Mouse (Mus musculus) hindbrain, embryonic 10.5 days (tissue): ENCODE measurements around the gene Romo1. TPM values are rescaled to one million over a fixed set of nuclear protein-coding genes. Genes with fewer than 3 reads are reported as not detected.

Experiments
- DNase-seq: peaks from one replicate; pipeline ENCODE4 v3.0.0-alpha.2; 2017; ENCODE audit warnings: low spot score
- H3K27ac ChIP-seq: fragments of 300-500 bp; sonication (generic); 2 replicates; pipeline ENCODE4 v1.5.1; 2016; ENCODE audit warnings: mild to moderate bottlenecking, moderate library complexity
- H3K27me3 ChIP-seq: fragments of 300-500 bp; sonication (generic); 2 replicates; pipeline ENCODE4 v1.6.1; 2016; ENCODE audit warnings: mild to moderate bottlenecking; ENCODE audit not compliant: poor library complexity, insufficient read depth, severe bottlenecking
- H3K36me3 ChIP-seq: fragments of 300-500 bp; sonication (generic); 2 replicates; pipeline ENCODE4 v1.6.1; 2016; ENCODE audit warnings: mild to moderate bottlenecking, moderate library complexity
- H3K4me1 ChIP-seq: fragments of 300-500 bp; sonication (generic); replicated peaks from 2 replicates; pipeline ENCODE4 v1.6.1; 2016; ENCODE audit warnings: mild to moderate bottlenecking
- H3K4me3 ChIP-seq: fragments of 300-500 bp; sonication (generic); 2 replicates; pipeline ENCODE4 v1.5.1; 2016; ENCODE audit warnings: mild to moderate bottlenecking, moderate library complexity
- H3K9me3 ChIP-seq: fragments of 300-500 bp; sonication (generic); 2 replicates; pipeline ENCODE4 v1.6.1; 2016; ENCODE audit warnings: mild to moderate bottlenecking, moderate library complexity
- WGBS: fragments of 180-500 bp; shearing (Covaris S2); methylation state at CpG from one replicate; pipeline ENCODE4 v1.1.7; 2016; 5-methylcytosine and 5-hydroxymethylcytosine counted together
- polyA plus RNA-seq: library from polyadenylated mRNA; unstranded; fragments of >200 nt; fragmentation: Nextera tagmentation; extraction: Ambion mirVana; gene quantifications from 2 replicates; pipeline ENCODE4 v1.2.1, GENCODE M21; 2016

Gene Romo1
- polyA plus RNA-seq, 1 experiment from 2014 or later = 481 TPM

GRCm38 (mm10) chr2:156146272-156146989 is 2.6 kb downstream of the Romo1 start:
- DNase-seq = no peak
- Histone ChIP-seq H3K27ac (no peak overlapping the region), H3K27me3 (no peaks in the 10 kb centered on the region), H3K9me3 (no peaks in the 10 kb centered on the region), H3K36me3 (peaks cover 64% of the 10 kb centered on the region), H3K4me1 (peaks cover 19% of the 10 kb centered on the region), H3K4me3 (no peak overlapping the region)
- 73% methylated on average over 5 of the region's 5 CpGs for WGBS

GRCm38 (mm10) chr2:156147316-156147915 is 3.6 kb downstream of the Romo1 start:
- H3K4me1 ChIP-seq = peaks cover 19% of the 10 kb centered on the region
- 90% methylated on average over 3 of the region's 3 CpGs for WGBS

DNA sequence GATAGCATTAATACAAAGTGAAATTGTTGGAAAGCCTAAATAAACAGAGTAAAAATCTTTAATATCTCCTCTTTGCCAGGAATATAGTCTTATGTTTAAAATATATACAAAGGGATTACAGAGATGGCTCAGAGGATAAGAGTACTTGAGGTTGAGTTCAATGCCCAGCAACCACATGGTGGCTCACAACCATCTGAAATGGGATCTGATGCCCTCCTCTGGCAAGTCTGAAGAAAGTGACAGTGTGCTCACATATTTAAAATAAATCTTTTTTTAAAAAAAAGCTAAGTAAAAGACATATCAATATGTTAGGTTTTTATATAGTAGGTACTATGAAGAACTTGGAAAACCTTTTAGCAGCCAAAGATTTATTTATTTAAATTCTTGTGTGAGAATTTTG is 7.7 kb downstream of the Romo1 start:
- Histone ChIP-seq H3K27ac (no peak overlapping the region), H3K27me3 (no peaks in the 10 kb centered on the region), H3K9me3 (no peaks in the 10 kb centered on the region), H3K4me1 (no peaks in the 10 kb centered on the region), H3K36me3 (peaks cover 100% of the 10 kb centered on the region), H3K4me3 (no peak overlapping the region)
- no peak for DNase-seq

More at GRCm38 (mm10) chr2:156147316-156147915, 3.6 kb downstream of the Romo1 start:
- no peaks in the 10 kb centered on the region for H3K27me3 ChIP-seq
- H3K36me3 ChIP-seq = peaks cover 66% of the 10 kb centered on the region
- H3K27ac ChIP-seq = no peak overlapping the region
- DNase-seq = no peak
- H3K9me3 ChIP-seq = no peaks in the 10 kb centered on the region
- no peak overlapping the region for H3K4me3 ChIP-seq

DNA sequence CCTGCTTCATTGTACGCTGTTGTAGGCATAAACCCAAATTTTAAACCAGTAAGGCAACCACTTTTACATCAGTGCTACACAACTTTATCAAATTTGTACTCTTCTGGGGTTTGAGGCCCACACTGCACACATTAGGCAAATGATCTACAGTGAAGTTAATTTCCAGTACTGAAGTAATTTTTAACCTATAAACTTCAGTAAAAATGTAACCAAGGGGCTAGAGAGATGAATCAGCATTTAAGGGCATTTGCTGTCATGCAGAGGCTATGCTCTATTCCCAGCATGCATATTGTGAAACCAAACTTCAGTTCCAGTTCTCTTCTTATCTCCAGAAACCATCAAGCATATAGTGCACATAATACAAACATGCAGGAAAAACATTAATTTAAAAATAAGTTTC is 21.6 kb downstream of the Romo1 start:
- H3K36me3 ChIP-seq = peaks cover 99% of the 10 kb centered on the region
- no peaks in the 10 kb centered on the region for H3K9me3 ChIP-seq
- H3K27ac ChIP-seq = no peak overlapping the region
- no peaks in the 10 kb centered on the region for H3K27me3 ChIP-seq
- no peaks in the 10 kb centered on the region for H3K4me1 ChIP-seq
- 98% methylated on average over 1 of the region's 1 CpGs for WGBS
- DNase-seq = no peak
- no peak overlapping the region for H3K4me3 ChIP-seq

- WGBS = 94% methylated on average over 5 of the region's 5 CpGs
- Histone ChIP-seq H3K9me3 (no peaks in the 10 kb centered on the region), H3K36me3 (peaks cover 99% of the 10 kb centered on the region), H3K4me1 (no peaks in the 10 kb centered on the region), H3K4me3 (no peak overlapping the region), H3K27ac (no peak overlapping the region), H3K27me3 (no peaks in the 10 kb centered on the region)
- no peak for DNase-seq
These were observed 22.7 kb downstream of the Romo1 start for GRCm38 (mm10) chr2:156166557-156166956.

DNA sequence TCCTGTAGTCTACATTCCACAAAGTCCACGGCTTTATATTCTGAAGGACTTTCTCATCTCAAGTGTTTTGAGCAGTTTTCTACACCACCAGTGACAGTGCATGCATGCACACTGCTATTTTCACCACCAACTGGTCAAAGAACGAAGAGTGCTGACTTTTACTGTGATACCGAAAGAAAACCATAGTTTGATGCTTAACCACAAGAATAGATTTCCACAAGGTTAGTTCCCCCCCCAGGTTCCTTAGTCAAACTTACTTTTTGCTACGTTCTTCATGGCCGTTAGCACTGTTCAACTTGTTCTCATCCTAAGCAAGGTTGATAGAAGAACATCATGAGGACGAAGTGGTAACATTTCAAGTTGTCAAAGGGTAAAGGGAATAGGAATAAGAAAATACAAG is 33.2 kb downstream of the Romo1 start:
- Histone ChIP-seq H3K27me3 (no peaks in the 10 kb centered on the region), H3K36me3 (peaks cover 73% of the 10 kb centered on the region), H3K9me3 (no peaks in the 10 kb centered on the region), H3K4me1 (peaks cover 40% of the 10 kb centered on the region), H3K4me3 (no peak overlapping the region; the same call in 1 of the 2 replicates), H3K27ac (no peak overlapping the region)
- 90% methylated on average over 6 of the region's 6 CpGs for whole genome bisulfite sequencing
- DNase-seq = no peak

- WGBS = 88% methylated on average over 7 of the region's 7 CpGs
- H3K4me3 ChIP-seq = peak overlapping the region; percentile 89
- H3K27me3 ChIP-seq = no peaks in the 10 kb centered on the region
- DNase-seq = no peak
- H3K9me3 ChIP-seq = no peaks in the 10 kb centered on the region
- no peak overlapping the region for H3K27ac ChIP-seq
- H3K36me3 ChIP-seq = peaks cover 67% of the 10 kb centered on the region
- H3K4me1 ChIP-seq = peaks cover 40% of the 10 kb centered on the region
These were observed 33.8 kb downstream of the Romo1 start for GRCm38 (mm10) chr2:156177651-156178050.

- peak; percentile 80 for DNase-seq
- Histone ChIP-seq H3K36me3 (peaks cover 51% of the 10 kb centered on the region), H3K9me3 (no peaks in the 10 kb centered on the region), H3K4me1 (peaks cover 40% of the 10 kb centered on the region), H3K4me3 (peak overlapping the region; percentile 89), H3K27me3 (no peaks in the 10 kb centered on the region), H3K27ac (peak overlapping the region; percentile 100)
- 2% methylated on average over 47 of the region's 47 CpGs for WGBS
These were observed 35.4 kb downstream of the Romo1 start for GRCm38 (mm10) chr2:156179046-156179795.

GRCm38 (mm10) chr2:156179796-156180093 is 35.9 kb downstream of the Romo1 start:
- WGBS = under 1% methylated on average over 41 of the region's 41 CpGs

GRCm38 (mm10) chr2:156180094-156180821 is 36.4 kb downstream of the Romo1 start, which contains the start of gene Rbm39:
TSS of gene Rbm39 (minus strand) at chr2:156180238.
- Histone ChIP-seq H3K27ac (peak within 1 kb of the TSS; percentile 100), H3K4me3 (peak within 1 kb of the TSS; percentile 89), H3K4me1 (peaks cover 40% of the 10 kb centered on the region), H3K36me3 (peaks cover 41% of the 10 kb centered on the region), H3K27me3 (no peaks in the 10 kb centered on the region), H3K9me3 (no peaks in the 10 kb centered on the region)
- peak; percentile 100 for DNase-seq
- under 1% methylated on average over 47 of the region's 47 CpGs for WGBS

More at GRCm38 (mm10) chr2:156179796-156180093, 35.9 kb downstream of the Romo1 start:
- Histone ChIP-seq H3K27ac (peak overlapping the region; percentile 100), H3K9me3 (no peaks in the 10 kb centered on the region), H3K36me3 (peaks cover 46% of the 10 kb centered on the region), H3K27me3 (no peaks in the 10 kb centered on the region), H3K4me3 (peak overlapping the region; percentile 89), H3K4me1 (peaks cover 40% of the 10 kb centered on the region)
- DNase-seq = no peak

DNA sequence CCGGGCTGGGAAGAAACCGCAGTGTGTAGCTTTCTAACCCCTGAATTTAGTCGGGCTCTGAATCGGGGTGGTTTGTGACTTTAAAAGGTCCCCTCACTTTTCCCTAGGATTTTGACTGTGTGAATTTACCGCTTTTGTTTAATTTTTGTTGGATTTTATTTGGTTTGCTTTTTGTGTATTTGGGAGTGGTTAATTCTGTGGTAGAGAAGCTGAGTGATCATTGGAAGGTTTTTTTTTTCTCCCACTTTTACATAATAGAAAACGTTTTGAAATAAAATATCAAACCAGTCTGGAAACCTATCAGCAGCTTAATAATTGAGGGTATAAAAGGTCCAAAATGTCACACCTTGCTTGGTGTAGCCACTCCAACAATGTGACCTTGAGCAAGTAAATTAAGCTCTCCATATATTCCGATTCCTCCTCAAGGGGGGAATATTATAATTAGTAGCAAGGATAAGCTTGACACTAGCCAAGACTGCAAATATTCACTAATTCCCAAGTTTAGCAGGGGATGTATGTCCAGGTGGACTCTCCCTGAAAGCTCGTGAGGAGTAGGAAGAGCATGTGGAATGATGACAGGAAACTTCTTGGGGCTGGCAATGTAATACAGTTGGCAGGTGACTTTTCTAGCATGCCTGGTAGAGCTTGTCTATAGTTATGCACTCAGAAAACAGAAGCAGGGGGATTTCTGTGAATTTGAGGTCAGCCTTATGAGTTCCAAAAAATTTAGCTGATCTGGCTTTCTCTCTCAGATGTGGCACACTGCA is 37.2 kb downstream of the Romo1 start:
- WGBS = 22% methylated on average over 8 of the region's 8 CpGs
- Histone ChIP-seq H3K27me3 (no peaks in the 10 kb centered on the region), H3K4me3 (peak overlapping the region; percentile 89), H3K27ac (peak overlapping the region; percentile 100), H3K36me3 (peaks cover 33% of the 10 kb centered on the region), H3K4me1 (peaks cover 36% of the 10 kb centered on the region), H3K9me3 (no peaks in the 10 kb centered on the region)
- no peak for DNase-seq

GRCm38 (mm10) chr2:156181592-156181991 is 37.8 kb downstream of the Romo1 start:
- 76% methylated on average over 2 of the region's 2 CpGs for WGBS
- H3K27ac ChIP-seq = no peak overlapping the region
- H3K27me3 ChIP-seq = no peaks in the 10 kb centered on the region
- H3K4me3 ChIP-seq = no peak overlapping the region; the same call in 1 of the 2 replicates
- H3K4me1 ChIP-seq = peaks cover 33% of the 10 kb centered on the region
- no peaks in the 10 kb centered on the region for H3K9me3 ChIP-seq
- no peak for DNase-seq
- peaks cover 28% of the 10 kb centered on the region for H3K36me3 ChIP-seq
